Mouse (Mus musculus): Measurements from ENCODE around the gene Bco2.

DNA sequence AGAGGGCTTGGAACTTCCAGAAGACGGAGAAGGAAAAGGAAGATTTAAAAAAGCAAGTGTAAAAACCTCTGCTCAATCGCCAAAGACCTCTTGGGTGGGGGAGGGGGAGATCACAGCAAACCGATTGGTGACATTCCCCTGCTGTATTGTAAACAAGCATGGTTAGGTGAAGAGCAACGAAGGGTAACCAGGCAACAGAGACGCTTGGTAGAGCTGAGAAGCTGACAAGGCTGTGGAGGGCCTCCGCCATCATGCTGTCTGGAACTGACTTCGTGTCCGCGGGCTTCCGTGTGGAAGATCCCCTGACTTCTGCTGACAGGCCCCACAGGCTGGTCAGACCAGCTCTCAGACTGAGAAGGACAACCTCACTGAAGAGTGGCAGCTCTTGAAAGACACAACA, 69.5 kb downstream of the Bco2 start:
- TF ChIP-seq ZC3H11A (IDR thresholded peaks at IDR 0.05; ENCODE audit: borderline replicate concordance, low read depth, low read length) (no peak), CHD2 (IDR thresholded peaks at IDR 0.05; ENCODE audit: low read depth, low read length) (no peak), MAFK (IDR thresholded peaks at IDR 0.05; ENCODE audit: insufficient read depth, low read depth, low read length) (no peak), ZNF384 (IDR thresholded peaks at IDR 0.05; ENCODE audit: low read depth, low read length) (no peak), HCFC1 (IDR thresholded peaks at IDR 0.05; ENCODE audit: borderline replicate concordance, insufficient read depth, low read length) (no peak)

Measured in ES-E14 (cell line).